Mouse (Mus musculus) spleen, postnatal 14 days (tissue): ENCODE results near the gene Preb.
A peak's percentile ranks its signal among the peaks of the same experiment; 100 is the strongest.

Experiments used
- DNase-seq, 2 experiments: peaks; one replicate each; pipeline ENCODE4 v3.0.0; 2021 to 2022; ENCODE audit warnings: low spot score in 2 of 2

Gene Preb

DNA sequence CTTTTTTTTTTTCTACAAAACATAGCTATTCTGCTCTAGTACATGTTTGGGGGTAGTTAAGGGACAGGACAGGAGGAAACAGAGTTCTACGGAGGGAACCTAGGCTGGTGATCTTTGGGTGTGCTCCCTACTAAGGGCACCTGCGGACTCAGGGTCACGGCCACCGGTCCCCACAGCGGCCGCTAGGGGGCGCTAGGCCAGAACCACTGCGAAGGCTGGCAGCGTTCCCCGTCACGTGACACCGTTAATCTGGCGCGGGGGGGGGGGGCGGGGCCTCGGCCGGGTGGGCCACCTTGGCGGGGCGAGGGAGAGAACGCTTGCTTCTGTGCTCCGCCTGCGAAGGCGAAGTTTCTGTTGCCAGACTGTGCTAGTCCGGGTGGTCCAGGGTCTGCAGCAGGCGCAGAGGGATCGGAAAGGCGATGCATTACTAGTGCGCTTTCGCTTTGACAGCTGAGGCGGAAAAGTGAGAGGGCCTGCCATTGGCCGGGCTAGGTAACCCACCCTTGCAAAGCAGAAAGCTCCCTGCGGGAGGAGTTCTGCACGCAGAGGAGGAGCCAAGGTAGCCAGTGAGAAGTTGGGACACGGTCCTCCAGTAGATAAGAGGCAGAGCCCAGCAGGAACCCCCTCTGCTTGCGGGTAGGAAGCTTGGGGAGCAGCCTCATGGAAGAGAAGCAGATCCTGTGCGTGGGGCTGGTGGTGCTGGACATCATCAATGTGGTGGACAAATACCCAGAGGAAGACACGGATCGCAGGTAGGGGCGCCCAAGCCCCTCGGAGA, 38.7 kb downstream of the Preb start, which contains the start of gene Khk:
Khk (plus strand) TSS at position 176 of the 778 bp plus-strand sequence.
- DNase-seq, result peak; percentile 89 to 95

DNA sequence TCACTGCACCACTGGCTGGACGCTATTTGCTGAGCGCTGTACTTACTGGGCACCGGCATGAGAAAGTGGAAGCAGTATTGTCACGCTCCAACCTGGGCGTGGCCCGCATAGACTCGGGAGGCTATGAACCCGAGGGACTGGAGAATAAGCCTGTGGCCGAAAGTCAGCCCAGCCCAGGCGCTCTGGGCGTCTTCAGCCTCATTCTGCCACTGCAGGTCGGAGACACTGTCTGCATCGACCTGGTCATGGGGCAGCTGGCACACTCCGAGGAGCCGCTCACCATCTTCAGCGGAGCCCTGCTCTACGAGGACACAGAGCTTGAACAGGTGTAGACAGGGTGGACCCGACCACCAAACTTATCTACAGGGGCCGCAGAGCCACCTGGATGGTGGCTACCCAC, 39.5 kb downstream of the Preb start:
- DNase-seq, result no peak

DNA sequence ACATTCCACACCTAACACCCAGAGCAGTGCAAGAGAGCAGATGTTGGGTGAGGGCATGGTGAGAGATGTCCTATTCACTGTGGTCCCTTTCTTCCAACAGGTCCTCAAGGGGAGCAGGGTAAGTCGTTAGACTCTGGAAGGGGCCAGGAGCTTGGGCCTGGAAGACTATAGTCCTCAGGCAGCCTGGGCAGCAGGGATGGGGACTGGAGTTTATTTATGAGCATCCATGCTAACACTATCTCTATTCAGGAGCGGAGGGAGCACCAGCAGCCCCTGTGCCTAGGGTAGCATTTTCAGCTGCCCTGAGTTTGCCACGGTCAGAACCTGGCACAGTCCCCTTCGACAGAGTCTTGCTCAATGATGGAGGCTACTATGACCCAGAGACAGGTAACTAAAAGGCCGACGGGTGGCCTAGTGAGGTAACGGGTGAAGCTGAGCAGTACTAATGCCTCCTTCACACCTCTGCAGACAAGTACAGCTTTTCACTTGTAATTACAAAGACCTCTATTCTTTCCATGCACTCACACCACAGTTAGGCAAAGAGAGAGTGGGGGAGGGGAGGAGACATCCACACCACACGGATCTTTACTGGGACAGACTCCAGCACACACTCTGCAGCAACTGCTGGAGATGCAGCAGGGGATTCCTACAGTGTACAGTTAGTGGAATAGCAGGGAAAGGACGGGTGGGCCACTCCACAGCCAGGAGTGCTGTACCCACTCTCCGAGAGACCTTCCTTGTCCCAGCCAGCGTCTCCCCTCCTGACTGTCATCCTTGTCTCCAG, 40.1 kb downstream of the Preb start:
- DNase-seq, result no peak

DNA sequence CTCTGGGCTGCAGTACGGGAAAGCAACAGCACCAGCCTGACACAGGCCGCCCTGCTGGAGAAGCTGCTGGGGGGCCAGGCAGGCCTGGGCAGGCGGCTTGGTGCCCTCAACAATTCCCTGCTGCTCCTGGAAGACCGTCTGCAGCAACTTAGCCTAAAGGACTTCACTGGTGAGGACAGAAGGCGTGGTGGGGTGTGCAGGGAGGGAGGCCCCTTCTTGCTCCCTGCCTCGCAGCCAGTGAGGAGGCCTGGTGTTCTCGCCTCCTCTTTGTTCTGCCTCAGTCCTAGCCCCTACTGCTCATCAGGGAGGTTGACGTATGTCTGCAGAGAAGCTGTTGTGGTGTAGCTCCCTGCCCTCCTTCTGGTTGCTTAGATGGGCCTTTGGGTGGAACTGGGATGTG, 41.5 kb downstream of the Preb start:
- DNase-seq, result no peak

DNA sequence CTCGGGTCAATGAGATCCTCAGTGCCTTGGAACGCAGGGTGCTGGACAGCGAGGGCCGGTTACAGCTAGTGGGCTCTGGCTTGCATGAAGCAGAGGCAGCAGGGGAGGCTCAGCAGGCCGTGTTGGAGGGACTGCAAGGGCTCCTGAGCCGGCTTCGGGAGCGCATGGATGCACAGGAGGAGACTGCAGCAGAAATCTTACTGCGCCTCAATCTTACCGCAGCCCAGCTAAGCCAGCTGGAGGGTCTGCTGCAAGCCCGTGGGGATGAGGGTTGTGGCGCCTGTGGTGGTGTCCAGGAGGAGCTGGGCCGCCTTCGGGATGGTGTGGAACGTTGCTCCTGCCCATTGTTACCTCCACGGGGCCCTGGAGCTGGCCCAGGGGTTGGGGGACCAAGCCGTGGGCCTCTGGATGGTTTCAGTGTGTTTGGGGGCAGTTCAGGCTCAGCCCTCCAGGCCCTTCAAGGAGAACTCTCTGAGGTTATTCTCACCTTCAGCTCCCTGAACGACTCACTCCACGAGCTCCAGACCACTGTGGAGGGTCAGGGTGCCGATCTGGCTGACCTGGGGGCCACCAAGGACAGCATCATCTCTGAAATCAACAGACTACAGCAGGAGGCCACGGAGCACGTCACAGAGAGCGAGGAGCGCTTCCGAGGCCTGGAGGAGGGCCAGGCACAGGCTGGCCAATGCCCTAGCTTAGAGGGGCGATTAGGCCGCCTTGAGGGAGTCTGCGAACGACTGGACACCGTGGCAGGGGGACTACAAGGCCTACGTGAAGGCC, 42.1 kb downstream of the Preb start:
- no peak for DNase-seq

DNA sequence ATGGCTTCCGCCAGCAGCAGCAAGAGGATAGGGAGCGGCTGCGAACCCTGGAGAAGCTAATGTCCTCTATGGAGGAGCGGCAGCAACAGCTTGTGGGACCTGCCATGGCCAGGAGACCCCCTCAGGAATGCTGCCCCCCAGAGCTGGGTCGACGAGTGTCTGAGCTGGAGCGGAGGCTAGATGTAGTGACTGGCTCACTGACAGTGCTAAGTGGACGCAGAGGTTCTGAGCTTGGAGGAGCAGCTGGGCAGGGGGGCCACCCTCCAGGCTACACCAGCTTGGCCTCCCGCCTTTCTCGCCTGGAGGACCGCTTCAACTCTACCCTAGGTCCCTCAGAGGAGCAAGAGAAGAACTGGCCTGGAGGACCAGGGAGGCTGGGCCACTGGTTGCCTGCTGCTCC, 42.8 kb downstream of the Preb start:
- DNase-seq, result no peak

DNA sequence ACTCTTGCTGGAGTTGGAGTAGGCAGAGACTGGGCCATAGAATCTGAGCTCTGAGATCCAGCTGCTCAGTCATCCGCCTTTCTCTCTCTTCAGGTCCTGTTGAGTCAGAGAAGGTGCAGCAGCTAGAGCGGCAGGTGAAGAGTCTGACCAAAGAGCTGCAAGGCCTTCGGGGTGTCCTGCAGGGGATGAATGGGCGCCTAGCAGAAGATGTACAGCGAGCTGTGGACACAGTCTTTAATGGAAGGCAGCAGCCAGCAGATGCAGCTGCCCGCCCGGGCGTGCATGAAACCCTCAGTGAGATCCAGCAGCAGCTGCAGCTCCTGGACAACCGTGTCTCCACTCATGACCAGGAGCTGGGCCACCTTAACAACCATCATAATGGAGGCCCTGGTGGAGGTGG, 43.3 kb downstream of the Preb start:
- DNase-seq, result no peak

DNA sequence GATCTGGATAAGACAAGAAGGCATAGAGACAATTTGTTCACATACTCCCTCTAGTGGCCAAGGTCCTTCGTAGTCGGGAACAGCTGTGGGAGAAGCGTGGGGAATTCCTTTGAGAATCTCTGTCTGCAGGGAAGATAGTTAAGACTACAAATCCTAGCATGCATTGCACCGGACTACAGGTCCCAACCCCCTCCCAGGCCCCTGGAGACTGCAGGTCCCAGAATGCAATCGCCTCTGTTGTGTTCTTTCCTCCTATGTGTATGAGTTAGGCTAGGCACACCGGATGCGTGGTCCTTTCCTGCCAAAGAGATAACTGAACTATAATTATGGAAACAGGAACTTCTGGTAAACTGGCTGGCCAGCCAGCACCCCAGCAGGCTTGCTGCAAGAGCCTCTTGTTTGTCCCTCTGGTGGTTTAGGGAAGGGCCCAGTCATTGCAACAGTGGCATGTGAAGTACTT, 44.2 kb downstream of the Preb start:
- peak in 1 of 2 experiments; percentile 36 for DNase-seq

DNA sequence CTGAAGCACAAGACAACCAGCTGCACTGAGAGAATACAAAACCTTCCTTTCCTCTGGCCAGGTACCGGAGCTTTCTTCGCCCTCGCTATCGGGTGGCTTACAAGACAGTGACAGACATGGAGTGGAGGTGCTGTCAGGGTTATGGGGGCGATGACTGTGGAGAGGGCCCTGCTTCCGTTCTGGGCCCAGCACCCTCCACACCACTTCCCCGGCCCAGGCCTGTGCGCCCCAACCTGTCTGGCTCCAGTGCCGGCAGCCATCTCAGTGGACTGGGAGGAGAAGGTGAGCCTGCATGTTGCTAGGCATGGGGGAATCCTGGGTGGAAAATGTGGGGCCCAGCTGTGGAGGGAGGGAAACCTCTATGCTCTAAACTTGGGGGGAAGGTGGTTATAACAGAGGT, 44.7 kb downstream of the Preb start:
- DNase-seq, result no peak

DNA sequence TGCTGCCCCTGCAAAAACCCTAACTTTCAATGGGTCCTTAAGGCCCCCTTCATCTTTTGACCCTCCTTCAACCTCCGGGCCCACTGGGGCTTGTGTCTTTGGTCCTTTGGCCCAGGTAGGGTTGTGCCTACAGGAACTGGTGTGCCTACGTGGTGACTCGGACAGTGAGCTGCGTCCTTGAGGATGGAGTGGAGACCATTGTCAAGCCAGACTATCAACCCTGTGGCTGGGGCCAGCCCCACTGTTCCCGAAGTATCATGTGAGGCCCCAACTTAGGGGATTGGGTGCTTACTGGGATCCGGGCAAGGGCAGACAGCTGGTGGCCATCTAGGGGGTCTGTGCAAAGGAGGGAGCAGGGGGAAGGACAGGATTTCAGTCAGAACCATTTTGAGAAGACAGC, 45.3 kb downstream of the Preb start:
- no peak for DNase-seq

DNA sequence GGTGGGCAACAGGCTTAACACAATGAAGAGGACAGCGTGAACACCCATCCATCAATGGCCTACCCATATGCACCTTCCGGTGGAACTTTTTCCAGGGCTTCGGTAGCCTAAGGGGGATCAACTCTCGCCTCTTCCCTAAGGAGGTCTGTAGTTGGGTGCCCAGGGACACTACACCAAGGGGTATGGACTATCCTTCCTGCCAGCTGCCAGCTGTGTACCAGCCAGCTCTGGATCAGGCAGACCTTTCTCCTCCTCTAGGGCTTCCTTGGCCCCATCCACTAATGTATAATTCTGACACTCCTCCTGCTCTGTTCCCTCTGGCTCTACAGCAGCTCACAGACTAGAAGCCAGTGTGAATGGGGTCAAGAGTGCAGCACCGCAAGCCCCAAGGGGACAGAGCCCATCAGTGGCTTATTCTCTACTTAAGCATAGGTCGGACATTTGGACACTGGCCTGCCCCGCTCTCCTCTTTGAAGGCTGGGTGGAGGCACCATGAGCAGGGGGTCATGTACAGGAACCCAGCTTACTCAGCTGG, 46.0 kb downstream of the Preb start:
- no peak for DNase-seq

DNA sequence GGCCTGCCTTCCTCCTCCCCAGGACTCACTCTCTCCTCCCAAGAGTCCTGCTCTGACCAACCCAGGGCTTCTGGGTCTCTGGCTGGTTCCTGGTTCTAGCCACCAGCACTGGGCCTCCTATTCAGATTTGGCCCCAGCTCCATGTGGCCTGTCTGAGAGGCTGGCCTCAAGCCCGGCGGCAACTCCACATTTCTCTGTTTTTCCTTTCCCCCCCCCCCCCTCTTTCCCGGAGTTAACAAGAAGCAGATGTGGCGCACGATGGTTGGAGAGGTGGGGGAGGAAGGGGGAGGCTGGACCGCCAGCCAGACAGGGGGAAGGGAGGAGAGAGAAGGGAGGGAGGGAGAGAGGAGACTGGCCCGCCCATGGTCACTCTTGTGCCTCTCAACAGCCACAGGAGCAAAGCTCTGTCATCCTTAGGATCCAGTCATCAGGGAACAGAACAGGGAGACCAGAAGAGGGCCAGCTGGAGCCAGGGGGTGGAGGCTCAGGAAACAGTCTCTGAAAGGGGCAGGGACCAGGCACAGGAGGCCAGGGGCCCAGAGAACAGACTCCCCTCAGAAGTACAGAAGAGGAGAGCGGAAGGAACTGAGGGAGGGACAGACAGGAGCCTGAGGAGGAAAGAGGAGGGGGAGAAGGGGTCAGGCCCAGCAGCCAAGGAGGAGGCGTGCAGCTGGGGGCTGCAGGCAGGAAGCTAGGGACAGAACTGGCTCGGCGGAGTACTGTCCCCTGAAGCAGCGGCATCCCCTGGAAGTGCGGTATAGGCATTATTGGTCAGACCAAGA, 46.9 kb downstream of the Preb start, which contains the start of gene Emilin1:
Emilin1 (plus strand) TSS at position 343 of the 782 bp plus-strand sequence.
- DNase-seq, result no peak

DNA sequence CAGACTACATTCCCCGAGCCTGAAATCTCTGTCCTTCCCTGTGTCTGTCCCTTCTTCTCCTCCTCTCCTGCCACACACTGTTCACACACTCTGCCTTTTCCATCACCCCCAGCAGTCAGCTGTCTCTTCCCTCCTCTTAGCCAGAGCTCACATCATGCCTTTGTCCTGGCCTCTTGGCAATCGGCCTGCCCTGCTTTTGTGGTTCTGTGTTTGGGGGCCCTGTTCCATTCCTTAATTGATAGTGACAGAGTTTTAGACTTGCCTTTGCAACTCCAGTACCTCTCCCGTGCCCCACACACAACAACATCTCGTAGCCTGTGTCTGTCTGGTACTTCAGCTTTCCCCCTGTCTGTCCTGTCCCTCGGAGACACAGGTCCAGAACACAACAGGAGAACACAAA, 48.0 kb downstream of the Preb start:
- no peak for DNase-seq

DNA sequence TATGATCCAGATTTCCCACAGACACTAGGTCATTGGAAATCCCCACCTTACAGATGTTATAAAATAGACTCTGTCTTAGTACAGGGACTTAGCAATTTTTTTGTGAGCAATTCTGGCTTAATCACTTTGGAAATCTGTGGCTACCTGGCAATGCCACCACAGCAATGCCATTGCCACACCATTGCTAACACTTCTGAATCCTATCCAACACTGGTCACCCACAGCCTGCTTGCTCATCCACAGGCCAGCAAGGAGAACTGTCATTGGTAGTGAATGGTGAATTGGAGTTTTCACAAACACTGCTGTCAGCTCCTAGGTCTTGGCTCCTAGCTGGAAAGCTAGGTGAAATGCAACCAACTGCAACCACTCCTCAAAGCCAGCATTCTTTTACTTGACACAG, 49.7 kb downstream of the Preb start:
- no peak for DNase-seq

DNA sequence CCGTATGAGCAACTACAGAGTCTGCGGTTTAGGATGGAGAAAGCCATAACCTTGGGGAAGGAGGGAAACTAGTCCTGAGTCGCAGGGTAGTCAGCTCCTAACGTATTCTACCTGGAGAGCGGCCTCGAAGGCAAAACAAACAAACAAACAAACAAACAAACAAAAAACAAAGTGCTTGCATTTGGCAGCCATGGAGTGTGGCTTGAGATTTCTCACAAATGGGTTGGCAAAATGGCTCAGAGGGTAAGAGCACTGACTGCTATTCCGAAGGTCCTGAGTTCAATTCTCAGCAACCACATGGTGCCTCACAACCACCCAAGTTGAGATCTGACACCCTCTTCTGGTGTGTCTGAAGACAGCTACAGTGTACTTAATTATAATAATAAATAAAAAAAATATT, 50.3 kb downstream of the Preb start:
- DNase-seq, result no peak

DNA sequence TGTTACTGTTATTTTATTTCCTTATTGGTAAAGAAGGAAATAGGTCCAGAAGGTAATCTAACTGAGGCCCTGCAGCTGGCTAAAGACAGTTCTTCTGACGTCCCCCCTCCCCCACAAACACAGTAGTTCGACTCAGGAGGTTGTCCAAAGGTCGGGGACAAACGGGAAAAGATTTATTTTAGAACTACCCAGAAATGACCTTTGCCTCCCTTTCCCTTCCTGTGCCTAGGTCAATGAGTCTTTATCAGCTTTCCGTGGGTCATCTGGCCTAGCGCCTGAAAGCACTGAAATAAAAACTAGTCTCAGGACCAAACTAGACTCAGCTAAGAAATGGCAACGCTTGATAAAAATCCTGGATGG, 50.9 kb downstream of the Preb start:
- DNase-seq, result no peak

DNA sequence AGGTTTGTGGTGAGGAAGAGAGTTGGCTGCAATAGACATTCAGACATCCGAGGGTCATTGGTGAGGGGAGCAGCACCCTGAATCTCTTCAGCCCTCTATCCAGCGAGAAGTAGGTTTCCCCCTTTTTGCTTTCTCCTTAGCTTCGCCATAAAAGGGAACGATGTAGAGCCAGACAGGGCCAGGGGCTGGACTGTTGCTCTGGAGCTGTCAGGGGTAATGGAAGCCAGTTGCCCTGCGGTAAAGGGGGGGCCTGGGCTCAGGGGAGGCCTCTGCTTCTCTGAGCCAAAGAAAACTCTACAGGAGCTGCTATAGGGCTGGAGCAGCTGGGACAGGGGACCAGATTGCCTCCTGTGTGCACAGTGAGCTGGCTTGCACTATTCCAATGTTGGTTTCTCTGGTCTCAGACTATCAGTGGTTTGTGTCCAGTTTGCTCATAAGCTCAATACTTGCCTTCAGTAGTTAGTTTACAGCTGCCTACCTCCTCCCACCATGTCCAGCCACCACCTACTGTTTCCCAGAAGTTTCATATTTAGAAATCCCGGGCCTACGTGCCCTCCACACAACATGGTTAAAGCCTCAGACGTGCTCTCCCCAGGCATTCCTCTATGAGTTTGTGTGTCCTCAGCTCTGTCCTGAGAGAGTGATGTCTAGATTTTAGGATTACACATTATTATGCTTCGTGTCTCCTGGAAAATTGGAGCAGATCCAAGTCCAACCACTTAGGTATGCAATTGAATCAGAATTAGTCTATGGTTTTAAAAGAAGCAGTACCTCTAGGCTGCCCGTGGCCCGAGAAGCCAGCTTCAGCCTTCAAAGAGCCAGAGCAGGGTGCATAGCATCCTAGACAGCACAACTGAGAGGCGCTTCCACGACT, 51.5 kb downstream of the Preb start:
- no peak for DNase-seq

DNA sequence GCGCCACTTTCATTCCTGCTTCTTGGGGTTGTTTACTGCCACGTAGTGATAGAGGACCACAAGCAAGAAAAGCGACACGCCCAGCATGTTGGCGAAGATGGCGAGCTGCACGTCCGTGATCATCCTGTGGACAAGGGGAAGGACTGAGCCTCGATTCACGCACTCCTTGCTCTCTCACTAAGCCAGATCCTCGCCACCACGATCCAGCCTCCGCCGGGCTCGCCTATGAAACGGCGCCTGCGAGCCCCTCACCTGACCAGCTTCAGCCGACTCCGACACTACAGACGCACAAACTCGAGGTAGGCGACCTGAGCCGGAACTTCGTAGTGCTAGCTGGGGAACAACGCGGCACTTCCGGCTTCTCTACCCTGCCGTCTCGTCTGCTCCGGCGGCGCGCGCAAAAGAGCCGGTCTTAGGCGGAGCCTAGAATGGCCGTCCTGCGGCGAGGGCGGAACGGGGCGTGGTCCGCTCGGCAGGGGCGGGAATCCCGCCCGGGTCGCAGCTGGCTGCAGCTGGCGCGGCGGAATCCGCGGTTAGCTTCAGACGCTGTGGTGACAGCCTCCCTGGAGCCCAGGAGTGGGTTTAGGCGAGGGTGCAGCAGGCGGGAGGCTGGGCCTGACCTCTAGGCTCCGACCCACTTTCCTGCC, 52.6 kb downstream of the Preb start, which contains the start of gene Ost4:
Ost4 (minus strand) TSS at position 376 of the 647 bp plus-strand sequence.
- peak; percentile 98 for DNase-seq

DNA sequence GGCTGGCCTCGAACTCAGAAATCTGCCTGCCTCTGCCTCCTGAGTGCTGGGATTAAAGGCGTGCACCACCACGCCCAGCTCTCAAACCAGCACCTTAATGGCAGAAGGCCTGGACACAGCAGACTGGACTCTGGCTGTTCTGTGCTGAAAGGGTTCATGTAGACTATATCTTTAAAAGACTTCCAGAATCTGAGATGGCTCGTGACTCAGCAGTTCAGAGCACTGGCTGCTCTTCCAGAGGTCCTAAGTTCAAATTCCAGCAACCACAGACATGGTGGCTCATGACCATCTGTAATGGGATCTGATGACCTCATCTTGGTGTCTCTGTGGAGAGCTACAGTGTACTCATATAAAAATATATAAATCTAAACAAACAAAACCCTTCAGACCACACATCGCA, 58.3 kb downstream of the Preb start:
- no peak for DNase-seq
